Mouse (Mus musculus): ENCODE measurements around the gene Usp30. TPM values are rescaled to one million over a fixed set of nuclear protein-coding genes. Genes with fewer than 3 reads are reported as not detected.

Usp30 gene
- 5.4 and 7.6 TPM in 2 replicates for polyA plus RNA-seq (2014; fragmentation: Nextera tagmentation; extraction: Ambion mirVana)

DNA sequence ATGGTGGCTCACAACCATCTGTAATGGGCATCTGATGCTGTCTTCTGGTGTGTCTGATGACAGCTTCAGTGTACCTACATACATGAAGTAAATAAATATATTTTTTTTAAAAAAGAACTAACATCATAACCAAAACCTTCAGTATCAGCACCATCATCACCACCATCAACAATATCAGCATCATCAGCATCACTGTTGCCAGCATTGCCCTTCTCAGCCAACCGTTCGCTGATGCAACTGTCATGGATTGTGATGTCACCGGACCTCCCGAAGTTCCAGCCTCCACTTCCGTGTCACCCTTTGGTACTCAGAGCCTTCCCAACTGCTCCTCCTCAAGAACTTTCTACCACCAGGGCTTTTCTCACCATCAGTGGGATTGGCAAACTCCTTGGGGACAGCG, at the start of gene Usp30:
Gene Usp30 (plus strand): TSS at position 301 of the 400 bp plus-strand sequence.
- Histone ChIP-seq H3K36me3 (ENCODE audit: control insufficient read depth, insufficient read depth, low read length) (no peaks in the 10 kb centered on the region), H3K9me3 (ENCODE audit: control insufficient read depth, low read length) (no peaks in the 10 kb centered on the region), H3K4me1 (ENCODE audit: control insufficient read depth in 2 of 2, insufficient read depth in 2 of 2, low read length in 2 of 2) (no peaks in the 10 kb centered on the region), H3K9ac (ENCODE audit: low read length) (no peak within 1 kb of the TSS), H3K4me3 (ENCODE audit: control insufficient read depth in 1 of 2, insufficient read depth in 1 of 2, low read depth in 1 of 2, low read length in 2 of 2) (no peak within 1 kb of the TSS), H3K27me3 (ENCODE audit: control insufficient read depth, insufficient read depth, low read length) (no peaks in the 10 kb centered on the region), H3K4me2 (ENCODE audit: low read length) (no peak within 1 kb of the TSS), H3K27ac (replicated peaks in 1 of 2; ENCODE audit: control insufficient read depth in 1 of 2, insufficient read depth in 1 of 2, low read depth in 2 of 2, low read length in 2 of 2) (no peak within 1 kb of the TSS)
- ATAC-seq (ENCODE audit: insufficient number of reproducible peaks, insufficient read depth, low FRiP score, low read depth) = no peak
- 85% methylated on average over 6 of the region's 6 CpGs for WGBS

DNA sequence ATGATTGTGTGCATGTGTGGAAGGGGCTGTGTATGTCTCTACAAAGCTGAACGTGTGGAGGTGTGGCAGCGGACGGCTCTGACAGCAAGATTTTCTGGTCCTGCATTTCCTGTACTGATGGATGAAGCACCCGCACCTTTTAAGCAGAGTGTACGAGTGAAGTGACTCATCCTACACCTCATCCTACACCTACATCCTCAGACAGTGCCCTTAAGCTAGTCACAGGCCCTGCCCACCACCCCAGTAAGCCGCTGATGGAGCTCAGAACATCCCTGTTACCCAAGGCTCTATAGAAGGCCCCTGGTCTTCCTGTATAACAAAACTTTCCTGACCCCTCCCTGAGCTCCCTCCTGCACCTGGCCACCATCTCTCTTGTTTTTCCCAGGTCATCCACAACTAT, 40.9 kb upstream of the Usp30 start:
- H3K4me2 ChIP-seq (ENCODE audit: low read length) = no peak overlapping the region
- no peak overlapping the region for H3K9ac ChIP-seq (ENCODE audit: low read length)
- 46% methylated on average over 6 of the region's 6 CpGs for WGBS
- peaks cover 0 to 2% of the 10 kb centered on the region in 2 experiments; a peak in 1 of 4 replicates for H3K4me1 ChIP-seq (ENCODE audit: control insufficient read depth in 2 of 2, insufficient read depth in 2 of 2, low read length in 2 of 2)
- H3K9me3 ChIP-seq (ENCODE audit: control insufficient read depth, low read length) = no peaks in the 10 kb centered on the region
- no peak overlapping the region for H3K4me3 ChIP-seq (ENCODE audit: control insufficient read depth in 1 of 2, insufficient read depth in 1 of 2, low read depth in 1 of 2, low read length in 2 of 2)
- no peak for ATAC-seq (ENCODE audit: insufficient number of reproducible peaks, insufficient read depth, low FRiP score, low read depth)
- H3K36me3 ChIP-seq (ENCODE audit: control insufficient read depth, insufficient read depth, low read length) = no peaks in the 10 kb centered on the region
- no peak overlapping the region for H3K27ac ChIP-seq (replicated peaks in 1 of 2; ENCODE audit: control insufficient read depth in 1 of 2, insufficient read depth in 1 of 2, low read depth in 2 of 2, low read length in 2 of 2)
- no peaks in the 10 kb centered on the region for H3K27me3 ChIP-seq (ENCODE audit: control insufficient read depth, insufficient read depth, low read length)

DNA sequence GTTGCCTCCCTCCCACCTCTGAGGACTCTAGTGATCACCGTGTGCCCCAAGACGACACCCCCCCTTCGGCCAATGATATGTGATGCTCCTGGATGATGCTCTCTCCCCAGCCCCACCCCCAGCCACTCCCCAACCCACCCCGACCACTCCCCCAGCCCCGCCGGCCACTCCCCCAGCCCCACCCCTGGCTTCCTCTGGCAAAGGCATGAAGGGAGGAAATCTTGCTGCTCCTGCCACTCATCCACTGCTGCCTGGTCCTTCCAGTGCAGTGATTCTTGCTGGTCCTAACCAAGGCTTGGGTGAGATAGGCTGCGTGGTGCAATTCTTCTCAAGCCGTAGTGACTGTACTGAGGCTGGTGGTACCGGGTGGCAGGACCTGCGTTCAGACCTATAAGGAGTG, 40.4 kb upstream of the Usp30 start:
- Histone ChIP-seq H3K4me2 (ENCODE audit: low read length) (no peak overlapping the region), H3K9me3 (ENCODE audit: control insufficient read depth, low read length) (no peaks in the 10 kb centered on the region), H3K9ac (ENCODE audit: low read length) (no peak overlapping the region), H3K27ac (replicated peaks in 1 of 2; ENCODE audit: control insufficient read depth in 1 of 2, insufficient read depth in 1 of 2, low read depth in 2 of 2, low read length in 2 of 2) (no peak overlapping the region), H3K4me3 (ENCODE audit: control insufficient read depth in 1 of 2, insufficient read depth in 1 of 2, low read depth in 1 of 2, low read length in 2 of 2) (no peak overlapping the region), H3K36me3 (ENCODE audit: control insufficient read depth, insufficient read depth, low read length) (no peaks in the 10 kb centered on the region), H3K27me3 (ENCODE audit: control insufficient read depth, insufficient read depth, low read length) (no peaks in the 10 kb centered on the region), H3K4me1 (ENCODE audit: control insufficient read depth in 2 of 2, insufficient read depth in 2 of 2, low read length in 2 of 2) (peaks cover 0 to 2% of the 10 kb centered on the region in 2 experiments; a peak in 1 of 4 replicates)
- no peak for ATAC-seq (ENCODE audit: insufficient number of reproducible peaks, insufficient read depth, low FRiP score, low read depth)
- WGBS = 9% methylated on average over 10 of the region's 10 CpGs

DNA sequence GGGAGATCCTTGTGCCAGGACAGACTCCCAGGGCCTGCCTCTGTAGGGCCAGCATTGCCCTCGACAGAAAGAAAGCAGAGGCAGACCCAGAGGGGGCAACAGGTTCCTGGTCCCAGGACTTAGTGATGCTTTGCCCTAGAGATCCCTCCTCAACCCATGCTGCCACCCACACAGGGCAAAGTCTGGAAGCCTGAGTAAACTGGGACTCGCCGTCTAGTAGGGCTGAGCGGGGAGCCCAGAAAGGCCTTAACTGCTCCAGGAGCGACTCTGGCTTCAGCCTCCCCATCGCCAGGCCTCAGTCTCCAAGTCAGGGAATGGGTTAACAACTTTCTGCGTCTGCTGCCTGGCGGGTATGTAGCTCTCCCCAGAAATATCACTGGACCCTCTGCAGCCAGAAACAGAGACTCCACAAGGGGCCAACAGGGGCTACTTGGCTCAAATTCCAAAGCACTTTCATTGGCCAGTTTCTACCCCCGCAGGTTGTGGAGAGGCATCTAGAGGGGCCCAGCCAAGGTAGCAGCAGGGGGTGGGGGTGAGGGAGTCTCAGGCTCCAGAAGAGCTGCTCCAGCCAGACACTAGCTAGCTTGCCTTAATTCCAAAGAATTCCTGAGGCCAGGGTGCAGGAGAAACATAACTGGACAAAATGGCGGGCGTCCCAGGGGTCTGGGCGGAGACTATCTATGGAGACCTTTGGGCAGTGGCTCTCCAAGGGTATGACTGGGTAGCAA, 37.9 kb upstream of the Usp30 start:
- Histone ChIP-seq H3K27me3 (ENCODE audit: control insufficient read depth, insufficient read depth, low read length) (no peaks in the 10 kb centered on the region), H3K9ac (ENCODE audit: low read length) (no peak overlapping the region), H3K4me1 (ENCODE audit: control insufficient read depth in 2 of 2, insufficient read depth in 2 of 2, low read length in 2 of 2) (peaks cover 0 to 2% of the 10 kb centered on the region in 2 experiments; a peak in 1 of 4 replicates), H3K27ac (replicated peaks in 1 of 2; ENCODE audit: control insufficient read depth in 1 of 2, insufficient read depth in 1 of 2, low read depth in 2 of 2, low read length in 2 of 2) (no peak overlapping the region), H3K4me3 (ENCODE audit: control insufficient read depth in 1 of 2, insufficient read depth in 1 of 2, low read depth in 1 of 2, low read length in 2 of 2) (no peak overlapping the region), H3K4me2 (ENCODE audit: low read length) (no peak overlapping the region), H3K9me3 (ENCODE audit: control insufficient read depth, low read length) (no peaks in the 10 kb centered on the region), H3K36me3 (ENCODE audit: control insufficient read depth, insufficient read depth, low read length) (no peaks in the 10 kb centered on the region)
- no peak for ATAC-seq (ENCODE audit: insufficient number of reproducible peaks, insufficient read depth, low FRiP score, low read depth)
- WGBS = 78% methylated on average over 12 of the region's 12 CpGs

DNA sequence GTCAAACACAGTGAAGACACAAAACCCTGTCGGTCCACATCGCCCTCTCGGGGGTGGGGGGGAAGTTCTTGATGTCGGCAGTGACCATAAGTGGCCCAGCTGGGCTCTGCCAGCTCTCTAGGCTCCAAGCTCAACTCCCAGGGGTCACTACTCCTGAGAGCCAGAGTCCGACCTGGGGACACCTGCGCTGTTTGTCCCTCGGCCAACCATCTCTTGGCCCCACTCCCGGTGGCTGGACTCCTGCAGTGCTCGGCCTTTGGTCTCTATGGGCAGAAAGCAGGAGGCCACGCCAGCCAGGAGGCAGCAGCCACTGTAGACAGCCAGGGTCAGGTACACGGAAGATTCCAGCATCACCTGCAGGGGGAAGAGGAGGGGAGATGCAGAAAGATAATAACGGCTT, 37.1 kb upstream of the Usp30 start:
- ATAC-seq (ENCODE audit: insufficient number of reproducible peaks, insufficient read depth, low FRiP score, low read depth) = no peak
- Histone ChIP-seq H3K27ac (replicated peaks in 1 of 2; ENCODE audit: control insufficient read depth in 1 of 2, insufficient read depth in 1 of 2, low read depth in 2 of 2, low read length in 2 of 2) (no peak overlapping the region), H3K9ac (ENCODE audit: low read length) (no peak overlapping the region), H3K4me1 (ENCODE audit: control insufficient read depth in 2 of 2, insufficient read depth in 2 of 2, low read length in 2 of 2) (peaks cover 0 to 2% of the 10 kb centered on the region in 2 experiments; a peak in 1 of 4 replicates), H3K4me2 (ENCODE audit: low read length) (no peak overlapping the region), H3K27me3 (ENCODE audit: control insufficient read depth, insufficient read depth, low read length) (no peaks in the 10 kb centered on the region), H3K4me3 (ENCODE audit: control insufficient read depth in 1 of 2, insufficient read depth in 1 of 2, low read depth in 1 of 2, low read length in 2 of 2) (no peak overlapping the region), H3K36me3 (ENCODE audit: control insufficient read depth, insufficient read depth, low read length) (no peaks in the 10 kb centered on the region), H3K9me3 (ENCODE audit: control insufficient read depth, low read length) (no peaks in the 10 kb centered on the region)
- 83% methylated on average over 12 of the region's 12 CpGs for WGBS

DNA sequence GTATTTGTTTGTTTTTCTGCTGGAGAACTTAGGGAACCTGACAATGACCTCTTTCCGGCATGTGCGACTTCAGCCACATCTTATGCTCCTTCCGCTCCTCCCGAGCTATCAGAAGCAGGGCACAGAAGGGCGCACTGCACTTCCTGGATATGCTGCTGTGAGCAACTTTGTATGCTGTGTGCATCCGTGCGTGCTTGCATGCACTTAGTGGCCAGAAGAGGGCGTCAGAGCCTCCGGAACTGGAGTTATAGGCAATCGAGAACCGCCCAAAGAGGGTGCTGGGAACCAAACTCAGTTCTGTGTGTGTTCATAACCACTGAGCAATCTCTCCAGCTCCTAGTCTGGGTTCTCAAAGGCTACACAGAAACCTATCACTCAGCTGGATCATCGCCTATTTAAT, 34.6 kb upstream of the Usp30 start:
- Histone ChIP-seq H3K9ac (ENCODE audit: low read length) (no peak overlapping the region), H3K27ac (replicated peaks in 1 of 2; ENCODE audit: control insufficient read depth in 1 of 2, insufficient read depth in 1 of 2, low read depth in 2 of 2, low read length in 2 of 2) (no peak overlapping the region), H3K4me2 (ENCODE audit: low read length) (no peak overlapping the region), H3K4me1 (ENCODE audit: control insufficient read depth in 2 of 2, insufficient read depth in 2 of 2, low read length in 2 of 2) (no peaks in the 10 kb centered on the region), H3K27me3 (ENCODE audit: control insufficient read depth, insufficient read depth, low read length) (no peaks in the 10 kb centered on the region), H3K36me3 (ENCODE audit: control insufficient read depth, insufficient read depth, low read length) (no peaks in the 10 kb centered on the region), H3K4me3 (ENCODE audit: control insufficient read depth in 1 of 2, insufficient read depth in 1 of 2, low read depth in 1 of 2, low read length in 2 of 2) (no peak overlapping the region), H3K9me3 (ENCODE audit: control insufficient read depth, low read length) (no peaks in the 10 kb centered on the region)
- ATAC-seq (ENCODE audit: insufficient number of reproducible peaks, insufficient read depth, low FRiP score, low read depth) = no peak
- 83% methylated on average over 12 of the region's 12 CpGs for WGBS

DNA sequence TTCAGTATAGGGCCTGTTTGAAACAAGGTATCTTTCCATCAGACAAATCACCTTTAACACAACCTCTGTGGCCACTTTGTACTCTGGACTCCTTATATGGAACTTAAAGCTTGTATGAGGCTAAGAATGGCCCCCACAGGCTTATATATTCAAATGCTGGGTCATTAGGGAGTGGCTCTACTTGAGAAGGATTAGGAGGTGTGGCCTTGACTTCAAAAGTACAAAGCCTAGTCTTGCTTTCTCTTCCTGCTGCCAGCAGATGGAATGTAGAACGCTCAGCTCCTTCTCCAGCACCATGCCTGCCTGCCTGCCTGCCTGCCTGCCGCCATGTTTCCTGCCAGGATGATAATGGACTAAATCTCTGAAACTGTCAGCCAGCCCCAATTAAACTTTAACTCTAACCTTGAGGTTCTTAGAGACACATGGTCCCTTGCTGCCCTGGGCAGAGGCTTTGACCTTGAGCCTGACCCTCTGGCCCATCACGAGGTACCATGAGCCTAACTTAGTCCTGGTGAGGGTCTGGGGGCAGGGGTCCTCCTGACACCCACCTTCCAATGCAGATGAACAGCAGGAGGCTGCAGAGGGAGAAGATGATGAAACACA, 33.0 kb upstream of the Usp30 start:
- Histone ChIP-seq H3K9me3 (ENCODE audit: control insufficient read depth, low read length) (no peaks in the 10 kb centered on the region), H3K27me3 (ENCODE audit: control insufficient read depth, insufficient read depth, low read length) (no peaks in the 10 kb centered on the region), H3K4me2 (ENCODE audit: low read length) (no peak overlapping the region), H3K36me3 (ENCODE audit: control insufficient read depth, insufficient read depth, low read length) (no peaks in the 10 kb centered on the region), H3K4me3 (ENCODE audit: control insufficient read depth in 1 of 2, insufficient read depth in 1 of 2, low read depth in 1 of 2, low read length in 2 of 2) (no peak overlapping the region), H3K9ac (ENCODE audit: low read length) (no peak overlapping the region), H3K4me1 (ENCODE audit: control insufficient read depth in 2 of 2, insufficient read depth in 2 of 2, low read length in 2 of 2) (no peaks in the 10 kb centered on the region), H3K27ac (replicated peaks in 1 of 2; ENCODE audit: control insufficient read depth in 1 of 2, insufficient read depth in 1 of 2, low read depth in 2 of 2, low read length in 2 of 2) (no peak overlapping the region)
- ATAC-seq (ENCODE audit: insufficient number of reproducible peaks, insufficient read depth, low FRiP score, low read depth) = no peak
- WGBS = 80% methylated on average over 3 of the region's 3 CpGs

Measured in heart, embryonic 14.5 days (tissue).